Mouse (Mus musculus): ENCODE measurements around the gene Prmt7. TPM values are rescaled to one million over a fixed set of nuclear protein-coding genes. Genes with fewer than 3 reads are reported as not detected.

Prmt7 gene
- polyA plus RNA-seq, 1 experiment from 2014 or later: 10.4 TPM

GRCm38 (mm10) chr8:106260894-106261293 is 50.2 kb downstream of the Prmt7 start:
- no peak for TF ChIP-seq EP300 (IDR thresholded peaks at IDR 0.05; ENCODE audit: low read depth)
- TF ChIP-seq CTCF (IDR thresholded peaks at IDR 0.05; ENCODE audit: low read depth): no peak
- no peaks in the 10 kb centered on the region for H3K36me3 ChIP-seq (replicated peaks; ENCODE audit: insufficient read depth, low read length)
- H3K9me3 ChIP-seq (ENCODE audit: low read length): no peaks in the 10 kb centered on the region
- no peak overlapping the region for H3K9ac ChIP-seq (replicated peaks)
- no peak for ATAC-seq
- no peaks in the 10 kb centered on the region for H3K4me1 ChIP-seq (ENCODE audit: insufficient read depth)
- no peaks in the 10 kb centered on the region for H3K27me3 ChIP-seq (ENCODE audit: insufficient read depth, low read length)
- 79% methylated on average over 4 of the region's 4 CpGs for WGBS (ENCODE audit: insufficient replicate concordance)
- DNase-seq: no peak
- H3K4me2 ChIP-seq (ENCODE audit: low read depth, low read length): no peak overlapping the region
- no peak overlapping the region for H3K27ac ChIP-seq (ENCODE audit: low read depth)
- no peak overlapping the region for H3K4me3 ChIP-seq (ENCODE audit: low read depth, low read length)

- no peak overlapping the region for H3K4me3 ChIP-seq (ENCODE audit: low read depth, low read length)
- WGBS (ENCODE audit: insufficient replicate concordance): 57% methylated on average over 5 of the region's 5 CpGs
- H3K4me1 ChIP-seq (ENCODE audit: insufficient read depth): no peaks in the 10 kb centered on the region
- H3K4me2 ChIP-seq (ENCODE audit: low read depth, low read length): no peak overlapping the region
- no peaks in the 10 kb centered on the region for H3K9me3 ChIP-seq (ENCODE audit: low read length)
- H3K27ac ChIP-seq (ENCODE audit: low read depth): no peak overlapping the region
- no peak for ATAC-seq
- no peaks in the 10 kb centered on the region for H3K27me3 ChIP-seq (ENCODE audit: insufficient read depth, low read length)
- no peak for DNase-seq
- no peaks in the 10 kb centered on the region for H3K36me3 ChIP-seq (replicated peaks; ENCODE audit: insufficient read depth, low read length)
- no peak for TF ChIP-seq EP300 (IDR thresholded peaks at IDR 0.05; ENCODE audit: low read depth)
- no peak for TF ChIP-seq CTCF (IDR thresholded peaks at IDR 0.05; ENCODE audit: low read depth)
- no peak overlapping the region for H3K9ac ChIP-seq (replicated peaks)
Observed at GRCm38 (mm10) chr8:106262343-106262742, 51.6 kb downstream of the Prmt7 start.

- H3K27me3 ChIP-seq (ENCODE audit: insufficient read depth, low read length): no peaks in the 10 kb centered on the region
- H3K4me1 ChIP-seq (ENCODE audit: insufficient read depth): no peaks in the 10 kb centered on the region
- no peak for ATAC-seq
- TF ChIP-seq CTCF (IDR thresholded peaks at IDR 0.05; ENCODE audit: low read depth) (no peak), EP300 (IDR thresholded peaks at IDR 0.05; ENCODE audit: low read depth) (no peak)
- H3K4me2 ChIP-seq (ENCODE audit: low read depth, low read length): no peak overlapping the region
- H3K9ac ChIP-seq (replicated peaks): no peak overlapping the region
- no peak overlapping the region for H3K4me3 ChIP-seq (ENCODE audit: low read depth, low read length)
- no peaks in the 10 kb centered on the region for H3K9me3 ChIP-seq (ENCODE audit: low read length)
- 90% methylated on average over 4 of the region's 4 CpGs for WGBS (ENCODE audit: insufficient replicate concordance)
- no peak overlapping the region for H3K27ac ChIP-seq (ENCODE audit: low read depth)
- no peaks in the 10 kb centered on the region for H3K36me3 ChIP-seq (replicated peaks; ENCODE audit: insufficient read depth, low read length)
- DNase-seq: no peak
Observed at GRCm38 (mm10) chr8:106263928-106264327, 53.2 kb downstream of the Prmt7 start.

GRCm38 (mm10) chr8:106265398-106265797 is 54.7 kb downstream of the Prmt7 start:
- Histone ChIP-seq H3K4me1 (ENCODE audit: insufficient read depth) (no peaks in the 10 kb centered on the region), H3K9me3 (ENCODE audit: low read length) (no peaks in the 10 kb centered on the region), H3K36me3 (replicated peaks; ENCODE audit: insufficient read depth, low read length) (no peaks in the 10 kb centered on the region), H3K4me2 (ENCODE audit: low read depth, low read length) (no peak overlapping the region), H3K27me3 (ENCODE audit: insufficient read depth, low read length) (no peaks in the 10 kb centered on the region), H3K4me3 (ENCODE audit: low read depth, low read length) (no peak overlapping the region), H3K27ac (ENCODE audit: low read depth) (no peak overlapping the region), H3K9ac (replicated peaks) (no peak overlapping the region)
- no peak for TF ChIP-seq CTCF (IDR thresholded peaks at IDR 0.05; ENCODE audit: low read depth)
- no peak for TF ChIP-seq EP300 (IDR thresholded peaks at IDR 0.05; ENCODE audit: low read depth)
- ATAC-seq: no peak
- 81% methylated on average over 17 of the region's 17 CpGs for WGBS (ENCODE audit: insufficient replicate concordance)
- no peak for DNase-seq

- DNase-seq (no peak), ATAC-seq (no peak)
- Histone ChIP-seq H3K9me3 (ENCODE audit: low read length) (no peaks in the 10 kb centered on the region), H3K4me3 (ENCODE audit: low read depth, low read length) (no peak overlapping the region), H3K9ac (replicated peaks) (no peak overlapping the region), H3K27ac (ENCODE audit: low read depth) (no peak overlapping the region), H3K4me1 (ENCODE audit: insufficient read depth) (no peaks in the 10 kb centered on the region), H3K36me3 (replicated peaks; ENCODE audit: insufficient read depth, low read length) (no peaks in the 10 kb centered on the region), H3K4me2 (ENCODE audit: low read depth, low read length) (no peak overlapping the region), H3K27me3 (ENCODE audit: insufficient read depth, low read length) (no peaks in the 10 kb centered on the region)
- TF ChIP-seq CTCF (IDR thresholded peaks at IDR 0.05; ENCODE audit: low read depth) (no peak), EP300 (IDR thresholded peaks at IDR 0.05; ENCODE audit: low read depth) (no peak)
- 64% methylated on average over 5 of the region's 5 CpGs for WGBS (ENCODE audit: insufficient replicate concordance)
Observed at GRCm38 (mm10) chr8:106268710-106269346, 58.1 kb downstream of the Prmt7 start.

GRCm38 (mm10) chr8:106270804-106271203 is 60.1 kb downstream of the Prmt7 start:
- H3K27me3 ChIP-seq (ENCODE audit: insufficient read depth, low read length): no peaks in the 10 kb centered on the region
- DNase-seq (no peak), ATAC-seq (no peak)
- no peak overlapping the region for H3K4me3 ChIP-seq (ENCODE audit: low read depth, low read length)
- H3K9me3 ChIP-seq (ENCODE audit: low read length): no peaks in the 10 kb centered on the region
- WGBS (ENCODE audit: insufficient replicate concordance): 59% methylated on average over 5 of the region's 5 CpGs
- no peaks in the 10 kb centered on the region for H3K4me1 ChIP-seq (ENCODE audit: insufficient read depth)
- no peak overlapping the region for H3K27ac ChIP-seq (ENCODE audit: low read depth)
- no peaks in the 10 kb centered on the region for H3K36me3 ChIP-seq (replicated peaks; ENCODE audit: insufficient read depth, low read length)
- no peak for TF ChIP-seq EP300 (IDR thresholded peaks at IDR 0.05; ENCODE audit: low read depth)
- no peak for TF ChIP-seq CTCF (IDR thresholded peaks at IDR 0.05; ENCODE audit: low read depth)
- H3K9ac ChIP-seq (replicated peaks): no peak overlapping the region
- no peak overlapping the region for H3K4me2 ChIP-seq (ENCODE audit: low read depth, low read length)

Data from liver, postnatal 0 days (tissue).